Mouse (Mus musculus) T-helper 1 cell (primary cell): ENCODE results near the gene Rwdd4a.

Source experiments
- in situ Hi-C: fragments of 300-600 bp; cut with MboI, MseI; formaldehyde crosslinking; loops from one replicate; pipeline ENCODE4 v1.15.1; 2025; ENCODE audit warnings: high pct_unique_total_duplicates

Rwdd4a gene

DNA sequence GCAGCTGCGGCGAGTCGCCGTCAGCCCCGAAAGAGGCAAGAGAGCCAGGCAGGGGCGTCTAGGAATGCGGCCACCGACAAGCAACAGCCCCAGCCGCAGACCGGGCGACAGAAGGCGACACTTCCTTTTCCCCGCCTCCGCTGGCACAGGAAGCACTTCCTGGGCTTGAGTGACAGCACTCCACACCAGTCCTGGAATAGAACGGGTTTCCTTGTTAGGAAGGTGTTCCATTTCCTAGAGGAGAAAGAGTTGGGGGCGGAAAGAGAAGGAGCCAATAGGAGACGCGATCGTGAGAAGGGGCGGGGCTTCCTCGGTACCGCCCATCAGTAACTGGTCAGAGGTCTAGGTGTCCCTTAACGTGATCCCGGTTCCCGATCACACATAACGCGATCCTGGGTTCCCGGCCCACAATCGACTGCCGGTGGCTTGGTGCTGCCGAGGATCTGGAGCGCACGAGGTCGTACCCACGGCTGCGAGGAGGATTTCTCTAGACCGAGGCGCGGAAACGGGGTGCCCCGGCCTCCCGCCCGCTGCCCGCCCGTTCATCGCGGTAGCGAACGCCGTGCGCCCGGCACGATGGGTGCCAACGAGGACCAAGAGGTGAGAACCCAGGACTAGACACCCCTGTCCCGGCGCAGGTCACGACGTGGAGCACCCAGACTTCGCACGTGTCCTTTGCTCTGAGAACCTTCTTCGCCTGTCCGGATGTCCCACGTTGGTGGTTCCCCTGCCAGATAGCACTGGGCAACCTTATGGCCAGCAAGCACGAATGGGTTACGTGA, at the start of gene Rwdd4a, which contains the start of gene Trappc11:
Rwdd4a (plus strand) TSS at position 321 of the 782 bp plus-strand sequence.
Trappc11 (minus strand) TSS at position 127 of the 782 bp plus-strand sequence.
- in situ Hi-C loops = loop anchor here (10.0 to 25.0 kb wide), 3 partner anchors 131 to 1546 kb away; partner anchors contain the start of genes 1700029J07Rik, Lrp2bp and Ufsp2

DNA sequence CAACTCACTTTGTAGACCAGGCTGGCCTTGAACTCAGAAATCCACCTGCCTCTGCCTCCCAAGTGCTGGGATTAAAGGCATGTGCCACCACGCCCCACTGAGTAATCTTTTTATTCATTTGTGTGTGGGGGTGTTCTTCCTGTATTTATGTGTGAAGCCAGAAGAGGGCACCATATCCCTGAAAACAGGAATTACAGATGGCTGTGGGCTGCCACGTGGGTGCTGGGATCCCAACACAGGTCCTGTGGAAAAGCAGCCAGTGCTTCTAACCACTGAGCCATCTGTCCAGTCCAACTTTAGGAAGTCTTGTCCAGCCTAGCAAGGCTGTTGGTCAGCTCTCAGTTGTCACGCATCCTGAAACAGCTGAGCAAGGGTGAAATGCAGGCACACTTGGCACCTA, 46.2 kb upstream of the Rwdd4a start:
- in situ Hi-C loops = no loop called here

DNA sequence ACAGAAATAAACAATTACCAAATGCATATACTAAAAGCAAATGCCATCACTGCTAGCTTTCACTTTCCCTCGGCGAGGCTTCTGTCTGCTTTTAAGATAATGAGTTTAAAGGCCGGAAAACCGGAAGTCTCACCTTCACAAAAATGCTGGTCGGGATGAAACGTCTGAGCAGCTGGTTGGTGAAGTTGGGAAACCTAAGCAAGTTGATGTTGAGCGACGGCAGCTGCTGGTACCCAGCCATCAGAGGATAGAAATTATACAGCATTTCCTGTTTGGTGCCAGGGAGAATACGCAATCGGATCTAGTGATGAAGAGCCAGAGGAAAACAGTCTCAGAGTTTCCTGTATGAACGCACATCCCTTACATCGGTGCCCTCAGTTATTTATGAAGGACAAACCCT, 40.4 kb upstream of the Rwdd4a start:
- in situ Hi-C loops = no loop called here

DNA sequence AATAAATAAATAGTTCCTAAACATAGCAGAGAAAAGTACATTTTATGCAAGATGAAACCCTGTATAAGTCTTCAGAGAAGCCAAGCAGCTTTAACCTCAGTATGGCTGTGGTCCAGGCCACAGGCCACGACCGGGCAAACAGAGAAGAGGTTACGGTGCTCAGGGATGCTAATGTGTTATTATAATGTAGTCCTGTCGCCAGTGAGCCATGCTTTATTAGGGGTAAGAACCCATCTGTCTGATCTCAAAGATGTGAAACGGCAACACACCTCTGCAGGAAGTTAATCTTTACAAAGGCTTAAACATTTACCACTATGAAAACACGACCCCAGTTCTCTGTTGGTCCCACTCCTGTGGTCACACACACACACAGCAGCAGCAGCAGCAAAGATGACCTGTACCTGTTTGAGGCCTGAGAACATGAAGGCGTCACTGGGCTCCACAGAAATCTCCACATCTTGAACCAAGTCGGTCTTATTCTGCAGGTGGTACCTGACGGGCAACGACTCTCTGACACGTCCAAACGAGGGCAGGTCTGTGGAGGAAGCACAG, 38.8 kb upstream of the Rwdd4a start:
- in situ Hi-C loops = no loop called here

DNA sequence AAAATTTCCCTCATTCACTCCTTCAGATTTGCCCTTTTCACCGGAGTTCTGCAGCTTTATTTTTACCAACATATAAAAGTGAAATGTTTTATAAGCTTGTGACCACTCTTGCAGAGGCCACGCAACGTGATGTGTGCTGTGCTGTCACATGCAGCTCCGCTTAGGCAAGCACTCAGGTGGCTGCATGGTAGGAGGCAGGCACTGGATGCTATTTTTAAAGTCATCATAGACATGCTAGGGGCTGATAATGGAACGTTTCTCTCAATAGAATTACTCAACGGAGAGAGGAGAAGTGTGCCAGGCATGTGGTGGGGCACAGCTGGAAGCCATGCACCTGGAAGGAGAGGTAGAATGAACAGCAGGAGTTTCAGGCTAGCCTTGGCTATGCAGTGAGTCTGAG, 38.0 kb upstream of the Rwdd4a start:
- in situ Hi-C loops = no loop called here

DNA sequence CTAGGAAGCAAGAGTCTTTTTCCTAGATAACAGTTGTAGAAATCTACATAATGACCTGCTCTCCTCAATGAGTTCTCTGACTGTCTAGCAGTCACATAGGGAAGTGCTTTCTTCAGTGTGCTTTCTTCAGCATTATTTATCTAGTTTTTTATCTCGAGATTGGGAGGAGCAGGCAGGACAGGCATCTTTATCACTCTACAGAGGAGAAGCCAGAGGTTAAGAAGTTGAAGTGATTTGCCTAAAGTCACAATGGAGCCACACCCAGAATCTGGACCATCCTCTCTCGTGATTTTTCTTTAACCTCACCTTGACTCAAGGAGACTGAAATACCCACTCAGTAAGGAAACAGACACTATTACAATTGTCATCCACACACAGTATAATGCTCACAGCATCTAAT, 31.5 kb upstream of the Rwdd4a start:
- in situ Hi-C loops = loop anchor here (25.0 kb wide), 2 partner anchors 610 to 965 kb away; no protein-coding TSS in a partner anchor

DNA sequence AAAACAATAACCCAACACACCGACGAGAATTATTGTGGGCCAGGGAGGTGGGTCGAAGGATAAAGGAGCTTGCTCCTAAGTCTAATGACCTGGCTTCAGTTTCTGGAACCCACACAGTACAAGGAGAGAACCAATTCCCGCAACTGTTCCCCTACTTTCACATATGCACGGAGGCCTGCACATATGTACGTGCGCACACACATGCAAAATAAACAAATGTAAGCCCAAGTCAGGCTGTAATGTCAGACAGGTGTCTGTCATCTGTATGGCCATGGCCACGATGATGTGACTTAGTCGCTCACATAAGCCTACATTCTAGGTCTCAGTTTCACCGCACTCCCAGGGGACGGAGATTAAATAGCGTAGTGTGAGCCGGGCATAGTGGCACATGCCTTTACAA, 30.9 kb upstream of the Rwdd4a start:
- in situ Hi-C loops = loop anchor here (25.0 kb wide), 2 partner anchors 610 to 965 kb away; no protein-coding TSS in a partner anchor

DNA sequence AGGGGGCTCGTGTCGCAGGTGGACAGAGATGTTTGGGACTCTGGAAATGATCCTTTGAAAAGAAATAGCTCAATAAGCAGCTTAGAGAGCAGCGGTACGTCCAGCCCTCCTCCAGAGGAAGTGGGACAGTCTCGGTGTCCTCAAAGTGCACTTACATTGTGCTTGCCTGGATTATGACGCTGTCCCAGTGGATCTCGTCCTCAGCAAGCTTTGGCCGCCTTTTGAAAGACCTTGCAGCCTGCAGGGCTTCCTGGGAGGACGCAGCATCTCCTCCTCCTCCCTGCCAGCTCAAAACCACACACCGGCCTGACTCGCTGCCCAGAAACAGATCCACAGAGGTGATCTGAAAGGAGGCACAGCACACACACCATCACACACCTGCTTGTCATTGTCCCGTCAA, 28.0 kb upstream of the Rwdd4a start:
- in situ Hi-C loops = loop anchor here (25.0 kb wide), 2 partner anchors 607 to 968 kb away; no protein-coding TSS in a partner anchor

DNA sequence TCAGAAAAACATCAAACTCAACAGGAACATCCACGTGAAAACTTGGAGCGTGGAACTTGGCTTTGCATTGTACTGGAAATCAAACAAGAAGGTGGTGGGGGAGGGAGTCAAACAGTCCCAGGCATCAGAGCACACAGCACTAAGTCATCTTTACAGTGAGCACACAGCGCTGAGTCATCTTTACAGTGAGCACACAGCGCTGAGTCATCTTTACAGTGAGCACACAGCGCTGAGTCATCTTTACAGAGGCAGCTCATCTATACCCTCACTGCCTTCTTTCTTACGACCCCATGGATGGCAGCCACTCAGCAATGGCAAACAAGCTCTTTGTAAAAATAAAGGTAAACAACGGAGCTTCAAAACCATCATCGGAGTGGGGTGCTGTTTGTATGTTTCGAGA, 22.5 kb upstream of the Rwdd4a start:
- in situ Hi-C loops = loop anchor here (25.0 kb wide), 2 partner anchors 601 to 974 kb away; no protein-coding TSS in a partner anchor

DNA sequence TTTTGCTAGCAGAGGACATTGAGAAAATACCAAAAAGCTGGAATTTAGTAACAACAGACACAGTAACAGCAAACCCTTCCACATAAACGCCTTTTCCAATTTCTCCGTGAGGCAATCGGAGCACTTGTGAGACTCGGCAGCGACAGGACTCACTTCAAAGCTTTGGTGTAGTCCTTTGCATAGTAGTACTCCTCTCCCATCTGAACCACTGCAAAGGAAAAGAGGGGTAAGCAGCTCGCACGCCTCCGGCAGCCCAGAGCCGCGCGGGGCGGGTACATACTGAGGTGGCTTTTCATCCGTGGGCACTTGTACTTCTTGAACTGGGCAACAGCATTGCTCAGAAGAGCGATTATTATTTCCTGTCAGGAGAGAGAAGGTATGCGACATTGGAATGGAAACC, 19.9 kb upstream of the Rwdd4a start:
- in situ Hi-C loops = loop anchor here (25.0 kb wide), 2 partner anchors 599 to 976 kb away; no protein-coding TSS in a partner anchor

DNA sequence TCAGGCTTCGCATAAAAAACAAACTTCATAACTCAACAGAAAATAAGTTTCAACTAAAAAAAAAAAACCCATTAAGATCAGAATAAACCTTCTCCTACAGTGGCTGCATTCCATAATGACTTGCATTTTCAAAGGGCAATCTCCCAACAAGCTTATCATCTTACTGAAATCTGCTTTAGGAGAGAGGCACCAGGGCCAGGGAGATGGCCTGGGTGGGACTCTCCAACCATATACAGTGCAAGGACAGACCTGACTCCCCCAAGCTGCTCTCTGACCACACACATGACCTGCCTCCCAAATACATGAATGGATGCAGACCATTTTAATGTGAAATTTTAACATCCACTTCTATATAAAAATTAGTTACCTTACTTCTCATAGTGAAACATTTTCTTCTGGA, 5.4 kb upstream of the Rwdd4a start:
- in situ Hi-C loops = loop anchor here (25.0 kb wide), 1 partner anchor 1541 kb away; the partner anchor contains the start of genes 1700029J07Rik, Lrp2bp and Ufsp2

DNA sequence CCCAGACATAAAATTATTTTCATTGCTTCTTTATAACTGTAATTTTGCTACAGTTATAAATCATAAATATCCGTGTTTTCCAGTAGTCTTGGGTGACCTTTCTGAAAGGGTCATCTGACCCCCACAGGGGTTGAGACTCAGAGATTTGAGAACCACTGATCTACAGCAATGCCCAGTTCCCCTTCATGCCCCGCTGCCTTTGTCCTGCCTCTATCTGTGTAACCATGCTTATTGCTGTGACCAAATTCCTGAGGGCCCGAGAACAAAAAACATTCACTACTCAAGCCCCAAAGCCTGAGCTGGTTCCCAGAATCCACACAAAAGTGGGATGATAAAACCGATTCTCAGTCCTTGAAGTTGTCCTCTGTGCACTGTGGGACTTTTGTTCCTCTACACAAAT, 4.9 kb downstream of the Rwdd4a start:
- in situ Hi-C loops = loop anchor here (10.0 to 25.0 kb wide), 3 partner anchors 126 to 1551 kb away; partner anchors contain the start of genes 1700029J07Rik, Lrp2bp and Ufsp2

DNA sequence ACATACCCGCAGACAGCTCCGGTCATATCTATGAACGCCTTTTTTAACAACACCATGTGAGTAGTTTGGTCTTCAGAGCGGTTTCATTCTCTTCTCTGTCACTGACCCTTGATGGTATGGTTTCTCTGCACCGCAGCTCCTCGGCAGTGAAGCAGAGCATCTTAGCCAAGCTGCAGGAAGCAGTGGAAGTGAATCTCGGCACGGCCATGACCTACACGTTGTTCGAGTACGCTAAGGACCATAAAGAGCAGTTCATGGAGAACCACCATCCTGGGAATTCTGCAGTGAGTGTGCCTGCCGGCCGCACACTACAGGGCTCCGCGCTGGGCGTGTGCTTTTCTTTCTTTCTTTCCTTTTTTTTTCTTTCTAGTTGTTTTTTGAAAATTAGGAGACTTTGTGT, 9.3 kb downstream of the Rwdd4a start:
- in situ Hi-C loops = loop anchor here (25.0 kb wide), 1 partner anchor 1555 kb away; the partner anchor contains the start of genes 1700029J07Rik, Lrp2bp and Ufsp2

DNA sequence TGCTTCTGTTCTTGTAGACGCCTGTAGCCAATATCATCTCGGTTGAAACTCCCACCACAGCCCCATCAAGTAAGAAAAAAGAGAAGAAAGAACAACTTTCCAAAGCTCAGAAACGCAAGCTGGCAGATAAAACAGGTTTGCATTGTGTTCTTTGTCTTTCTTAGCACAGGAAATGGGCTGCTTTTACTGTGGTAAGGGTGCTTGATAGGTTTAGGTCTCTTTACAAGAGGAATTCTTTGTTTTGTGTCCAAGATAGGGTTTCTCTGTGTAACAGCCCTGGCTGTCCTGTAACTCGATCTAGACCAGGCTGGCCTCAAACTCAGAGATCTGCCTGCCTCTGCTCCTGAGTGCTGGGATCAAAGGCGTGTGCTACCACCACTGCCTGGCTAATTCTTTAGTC, 10.6 kb downstream of the Rwdd4a start:
- in situ Hi-C loops = loop anchor here (25.0 kb wide), 1 partner anchor 1557 kb away; the partner anchor contains the start of genes 1700029J07Rik, Lrp2bp and Ufsp2

DNA sequence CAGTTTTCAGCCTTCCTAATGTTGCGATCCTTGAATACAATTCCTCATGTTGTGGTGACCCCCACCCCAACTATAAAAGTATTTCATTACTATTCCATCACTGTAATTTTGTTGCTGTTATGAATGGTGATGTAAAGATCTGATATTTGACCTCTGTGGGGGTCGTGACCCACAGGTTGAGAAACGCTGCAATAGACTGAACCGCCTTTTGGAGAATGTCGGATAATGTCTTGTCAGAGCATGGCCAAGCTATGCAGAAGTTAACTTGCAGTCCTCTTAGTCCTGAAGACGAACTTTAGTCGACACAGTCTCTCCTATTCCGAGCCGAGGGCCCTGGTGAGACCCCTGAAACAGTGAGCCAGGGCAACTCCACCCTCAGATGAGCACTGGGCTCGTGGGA, 13.6 kb downstream of the Rwdd4a start:
- in situ Hi-C loops = loop anchor here (25.0 kb wide), 1 partner anchor 1560 kb away; the partner anchor contains the start of genes 1700029J07Rik, Lrp2bp and Ufsp2

DNA sequence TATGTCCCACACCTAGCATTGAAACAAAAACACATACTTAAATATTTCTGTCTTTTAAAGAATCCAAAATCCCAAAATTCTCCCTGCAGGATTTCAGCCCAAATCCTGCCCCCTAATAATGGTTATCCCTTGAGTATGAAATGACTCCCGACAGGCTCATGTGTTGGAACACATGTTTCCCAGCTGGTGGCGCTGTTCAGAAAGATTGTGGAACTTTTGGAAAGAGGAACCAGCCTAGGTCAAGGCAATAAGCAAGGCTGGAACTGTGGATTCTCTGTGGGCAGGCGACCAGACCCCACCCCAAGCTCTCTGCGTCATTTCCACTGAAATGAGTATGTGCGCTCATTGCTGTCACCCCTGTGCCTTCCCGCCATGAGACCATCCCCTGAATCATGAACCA, 20.1 kb downstream of the Rwdd4a start:
- in situ Hi-C loops = no loop called here

DNA sequence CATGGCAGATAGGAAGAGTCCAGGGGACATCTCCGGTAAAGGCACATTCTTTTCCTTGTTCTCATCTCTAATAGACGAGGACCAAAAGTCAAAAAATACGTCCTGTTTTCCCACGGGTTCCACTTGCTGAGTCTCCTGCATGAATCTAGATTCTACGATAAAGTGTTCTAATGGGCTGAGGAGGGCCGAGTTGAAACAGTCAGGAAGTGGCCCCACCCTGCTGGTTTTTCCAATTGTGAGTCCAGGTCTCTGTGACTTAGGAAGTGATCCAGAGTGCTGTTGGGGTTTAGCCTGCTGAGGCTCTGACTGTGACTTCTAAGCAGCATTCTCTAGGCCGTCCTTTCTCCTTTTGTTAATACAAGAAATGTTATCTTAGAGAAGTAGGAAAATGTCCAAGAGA, 23.0 kb downstream of the Rwdd4a start:
- in situ Hi-C loops = no loop called here

DNA sequence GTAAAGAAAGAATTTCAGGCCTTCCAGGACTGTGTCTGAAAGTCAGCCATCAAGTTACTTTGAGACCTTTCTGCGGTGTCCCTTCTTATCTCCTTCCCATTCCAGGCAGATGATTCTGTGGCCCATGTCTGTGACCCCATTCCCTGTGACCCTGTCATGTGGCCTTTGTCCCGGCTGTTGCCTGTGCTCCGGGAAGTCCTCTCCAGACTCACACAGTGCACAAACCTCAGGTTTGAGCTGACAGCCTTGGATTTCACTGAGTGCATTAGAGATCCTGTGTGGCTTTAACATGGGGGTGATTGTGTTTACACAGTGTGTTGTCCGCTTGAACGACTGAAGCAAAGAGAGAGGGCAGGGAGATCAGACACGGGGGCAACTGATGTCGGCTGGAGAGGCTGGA, 24.8 kb downstream of the Rwdd4a start:
- in situ Hi-C loops = no loop called here

DNA sequence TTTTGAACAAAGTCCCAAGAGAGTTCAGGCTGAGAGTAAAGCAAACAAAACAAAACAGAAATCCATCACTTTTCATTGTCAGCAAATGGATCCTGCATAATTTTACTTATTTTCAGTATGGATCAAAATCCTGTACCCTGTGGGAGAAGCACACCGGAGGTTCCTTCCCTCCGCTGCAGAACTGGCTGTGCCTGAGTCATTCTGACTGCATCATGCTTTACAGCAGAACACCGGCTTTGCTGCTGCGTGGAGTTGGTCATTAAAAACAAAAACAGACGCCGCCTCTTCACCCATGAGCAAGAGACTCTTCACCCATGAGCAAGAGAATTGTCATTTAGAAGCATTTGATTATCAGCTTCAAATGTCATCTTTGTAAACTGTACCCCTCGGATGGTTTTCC, 27.3 kb downstream of the Rwdd4a start:
- in situ Hi-C loops = no loop called here

DNA sequence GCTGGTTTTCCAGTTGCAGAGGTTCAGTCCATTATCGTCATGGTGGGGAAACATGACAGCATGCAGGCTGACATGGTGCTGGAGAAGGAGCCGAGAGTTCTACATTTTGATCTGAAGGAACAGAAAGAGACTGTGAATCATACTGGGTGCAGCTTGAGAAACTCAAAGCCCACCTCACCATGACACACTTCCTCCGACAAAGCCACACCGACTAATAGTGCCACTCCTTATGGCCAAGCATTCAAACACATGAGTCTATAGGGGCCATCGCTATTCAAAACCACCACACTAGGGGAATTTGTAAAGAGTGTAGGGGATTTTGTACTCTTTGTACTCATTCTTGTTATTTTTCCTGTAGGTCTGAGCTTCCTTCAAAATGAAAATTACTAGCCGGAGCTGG, 33.1 kb downstream of the Rwdd4a start:
- in situ Hi-C loops = no loop called here

DNA sequence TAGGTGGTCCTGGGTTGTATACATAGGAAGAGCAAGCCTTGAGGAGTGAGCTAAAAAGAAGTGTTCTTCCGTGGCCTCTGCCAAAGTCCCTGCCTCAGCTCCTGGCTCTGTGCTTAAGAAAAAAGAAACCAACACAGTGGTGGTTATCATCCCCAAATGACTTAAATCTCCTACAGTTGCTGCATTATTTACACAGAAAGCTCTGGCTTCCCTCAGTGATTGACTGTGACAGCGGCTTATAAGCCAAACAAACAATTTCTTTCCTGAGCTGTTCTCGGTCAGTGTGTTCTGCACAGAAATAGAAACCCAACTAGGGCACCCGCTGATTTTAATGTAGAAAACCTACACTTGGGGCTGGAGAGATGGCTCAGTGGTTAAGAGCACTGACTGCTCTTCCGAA, 34.6 kb downstream of the Rwdd4a start:
- in situ Hi-C loops = no loop called here

DNA sequence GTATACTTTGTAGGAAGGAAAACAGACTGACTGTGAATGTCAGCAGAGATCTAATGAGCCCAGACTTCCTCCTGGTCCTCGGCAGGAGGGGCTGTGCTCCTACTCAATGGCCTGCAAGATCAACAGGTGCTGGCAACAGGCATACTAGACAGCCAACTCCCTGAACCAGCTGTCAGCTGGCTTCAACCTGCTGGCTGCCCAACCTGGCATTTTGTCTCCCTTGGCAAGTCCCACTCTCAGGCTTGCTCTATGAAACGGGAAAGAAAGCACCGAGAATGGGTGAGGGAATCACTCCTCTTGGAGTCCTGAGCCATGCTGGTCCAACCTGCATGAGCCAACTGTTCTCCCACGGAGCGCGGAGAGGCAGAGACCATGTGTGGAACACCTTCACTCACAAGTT, 36.7 kb downstream of the Rwdd4a start:
- in situ Hi-C loops = no loop called here
